Mouse (Mus musculus) ES-E14 (cell line): ENCODE results near the gene Phf21a. TPM values are rescaled to one million over a fixed set of nuclear protein-coding genes. Genes with fewer than 3 reads are reported as not detected.

Experiments used
- DNase-seq: peaks from one replicate; pipeline ENCODE4 v3.0.0-alpha.2; 2013; ENCODE audit warnings: low read depth, low spot score
- H3K27ac ChIP-seq: 2 replicates; pipeline ENCODE4 v1.5.1; 2012; ENCODE audit warnings: low read depth, mild to moderate bottlenecking, low read length, moderate library complexity, mixed read lengths; ENCODE audit not compliant: poor library complexity, insufficient read depth, severe bottlenecking
- H3K36me3 ChIP-seq: 2 replicates; pipeline ENCODE4 v1.6.1; 2012; ENCODE audit warnings: mild to moderate bottlenecking, low read length, moderate library complexity, mixed read lengths; ENCODE audit not compliant: control insufficient read depth, poor library complexity, insufficient read depth, severe bottlenecking
- H3K4me1 ChIP-seq, 2 experiments: fragments of 150-350 bp in 1 of 2; sonication (generic) in 1 of 2; 2 replicates each; pipeline ENCODE4 v1.6.1; 2012; ENCODE audit warnings: low read length in 2 of 2, mild to moderate bottlenecking in 1 of 2, mixed read lengths in 1 of 2; ENCODE audit not compliant: control insufficient read depth in 2 of 2, insufficient read depth in 2 of 2, poor library complexity in 1 of 2
- H3K4me3 ChIP-seq, 2 experiments: fragments of 150-350 bp in 1 of 2; sonication (generic) in 1 of 2; 2 replicates each; pipeline ENCODE4 v1.5.1; 2012; ENCODE audit warnings: low read length in 2 of 2, low read depth in 1 of 2, mild to moderate bottlenecking in 1 of 2, mixed read lengths in 1 of 2; ENCODE audit not compliant: insufficient read depth in 1 of 2, poor library complexity in 1 of 2, severe bottlenecking in 1 of 2
- H3K9ac ChIP-seq: 2 replicates; pipeline ENCODE4 v1.6.1; 2012; ENCODE audit warnings: low read depth, mild to moderate bottlenecking, low read length, mixed read lengths; ENCODE audit not compliant: poor library complexity, insufficient read depth, severe bottlenecking
- H3K9me3 ChIP-seq: fragments of 150-350 bp; sonication (generic); 2 replicates; pipeline ENCODE4 v1.6.1; 2012; ENCODE audit warnings: low read depth, mild to moderate bottlenecking, low read length; ENCODE audit not compliant: control insufficient read depth, insufficient read depth
- CHD2 ChIP-seq: IDR thresholded peaks from 2 replicates; pipeline ENCODE4 v1.6.1; 2014; ENCODE audit warnings: mild to moderate bottlenecking, low read depth, low read length, inconsistent platforms
- HCFC1 ChIP-seq: IDR thresholded peaks from 2 replicates; pipeline ENCODE4 v1.6.1; 2012; ENCODE audit warnings: low read length, inconsistent platforms, borderline replicate concordance; ENCODE audit not compliant: insufficient read depth
- MAFK ChIP-seq: IDR thresholded peaks from 2 replicates; pipeline ENCODE4 v1.6.1; 2014; ENCODE audit warnings: mild to moderate bottlenecking, low read depth, low read length, inconsistent platforms; ENCODE audit not compliant: insufficient read depth
- ZC3H11A ChIP-seq: IDR thresholded peaks from 2 replicates; pipeline ENCODE4 v1.6.1; 2012; ENCODE audit warnings: low read depth, mild to moderate bottlenecking, inconsistent platforms, low read length, borderline replicate concordance
- ZNF384 ChIP-seq: IDR thresholded peaks from 2 replicates; pipeline ENCODE4 v1.6.1; 2012; ENCODE audit warnings: low read depth, low read length, inconsistent platforms
- in situ Hi-C, 2 experiments: fragments of 600-800 bp; cut with MboI; formaldehyde crosslinking; loops; one replicate each; pipeline ENCODE4 v1.15.1; 2025; ENCODE audit warnings: low sequenced_read_pairs in 2 of 2, inconsistent platforms in 1 of 2; ENCODE audit not compliant: unreplicated experiment in 2 of 2
- total RNA-seq: library from RNA; depleted of rRNA; stranded (reverse); fragments of 300-350 nt; gene quantifications from 2 replicates; pipeline ENCODE4 v1.2.3, GENCODE M21; 2012

Gene Phf21a
- total RNA-seq, 1 experiment, result 23.5 TPM

- peaks cover under 1% of the 10 kb centered on the region; the same call in 1 of the 2 replicates for H3K36me3 ChIP-seq
- no peaks in the 10 kb centered on the region for H3K9me3 ChIP-seq
- 0 out of 4 replicates have a peak overlapping the region, but pooled peaks of 1 of the 2 experiments have one; percentile 4 for H3K4me3 ChIP-seq
- H3K9ac ChIP-seq, result no peak overlapping the region
- no peak for TF ChIP-seq ZC3H11A
- no peak for TF ChIP-seq CHD2
- no peak for TF ChIP-seq MAFK
- TF ChIP-seq ZNF384, result 0 out of 2 replicates have a peak, but pooled peaks have one; percentile 29
- peaks cover 2 to 29% of the 10 kb centered on the region in 2 experiments; a peak in 3 of 4 replicates for H3K4me1 ChIP-seq
- no peak overlapping the region; the same call in 1 of the 2 replicates for H3K27ac ChIP-seq
- in situ Hi-C loops, result no loop called here
- DNase-seq, result no peak
These were observed 280.0 kb downstream of the Phf21a start for GRCm38 (mm10) chr2:92372767-92373436.

- Histone ChIP-seq H3K4me1 (peaks cover 2 to 29% of the 10 kb centered on the region in 2 experiments; a peak in 3 of 4 replicates), H3K27ac (no peak overlapping the region), H3K4me3 (no peak overlapping the region), H3K9ac (no peak overlapping the region), H3K9me3 (no peaks in the 10 kb centered on the region), H3K36me3 (peaks cover 2% of the 10 kb centered on the region; the same call in 1 of the 2 replicates)
- DNase-seq, result no peak
- in situ Hi-C loops, result no loop called here
- no peak for TF ChIP-seq CHD2
- no peak for TF ChIP-seq HCFC1
- no peak for TF ChIP-seq ZC3H11A
- no peak for TF ChIP-seq MAFK
- TF ChIP-seq ZNF384, result no peak
These were observed 280.5 kb downstream of the Phf21a start for GRCm38 (mm10) chr2:92373437-92373813.

- Histone ChIP-seq H3K36me3 (peaks cover 8% of the 10 kb centered on the region; the same call in 1 of the 2 replicates), H3K4me1 (peaks cover 2 to 29% of the 10 kb centered on the region in 2 experiments; a peak in 3 of 4 replicates), H3K4me3 (peak within 1 kb of the TSS; percentile 82 to 88), H3K9me3 (no peaks in the 10 kb centered on the region), H3K27ac (no peak within 1 kb of the TSS), H3K9ac (peak within 1 kb of the TSS; percentile 79)
- DNase-seq, result no peak
- TF ChIP-seq ZC3H11A, result no peak
- in situ Hi-C loops, result no loop called here
These were observed 281.6 kb downstream of the Phf21a start, which contains the start of the genes Pex16 and Large2 for GRCm38 (mm10) chr2:92374514-92374913. TSS of gene Pex16 (plus strand) at chr2:92374676. TSS of gene Large2 (minus strand) at chr2:92374869.

GRCm38 (mm10) chr2:92375099-92375623 lies 282.2 kb downstream of the Phf21a start:
- H3K4me3 ChIP-seq, result peak overlapping the region; percentile 82 to 88

More at GRCm38 (mm10) chr2:92375099-92375623, 282.2 kb downstream of the Phf21a start:
- Histone ChIP-seq H3K4me1 (peaks cover 2 to 26% of the 10 kb centered on the region in 2 experiments; a peak in 3 of 4 replicates), H3K36me3 (peaks cover 8% of the 10 kb centered on the region; the same call in 1 of the 2 replicates), H3K27ac (no peak overlapping the region), H3K9me3 (no peaks in the 10 kb centered on the region), H3K9ac (peak overlapping the region; percentile 79)
- DNase-seq, result peak; percentile 92
- peak; percentile 87 for TF ChIP-seq HCFC1
- TF ChIP-seq ZNF384, result no peak
- in situ Hi-C loops, result no loop called here
